Mouse (Mus musculus): Measurements from ENCODE around the gene Spata17.
"Not testable (repeated sequence)": the region's sequence is repeated elsewhere in the genome, so short reads cannot be mapped to it uniquely, and the experiment has no call there.

The Spata17 gene

DNA sequence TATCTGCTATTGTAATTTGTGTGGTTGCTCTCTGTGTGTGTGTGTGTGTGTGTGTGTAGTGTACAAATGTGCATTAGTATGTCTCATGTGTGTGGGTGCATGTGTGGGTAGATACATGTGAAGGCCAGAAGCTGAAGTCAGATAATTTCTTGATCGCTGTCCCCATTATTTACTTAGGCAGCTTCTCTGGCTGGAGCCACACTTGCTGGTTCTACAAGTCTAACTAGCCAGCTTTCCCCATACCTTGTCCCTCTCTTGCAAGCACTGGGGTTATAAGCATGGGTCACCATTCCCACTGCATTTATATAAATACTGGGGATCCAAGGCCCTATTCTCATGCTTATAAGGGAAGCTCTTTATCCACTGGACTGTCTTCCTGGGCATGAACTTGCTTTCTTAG is 39.3 kb downstream of the Spata17 start:
- no peak for DNase-seq (ENCODE audit: low spot score)

DNA sequence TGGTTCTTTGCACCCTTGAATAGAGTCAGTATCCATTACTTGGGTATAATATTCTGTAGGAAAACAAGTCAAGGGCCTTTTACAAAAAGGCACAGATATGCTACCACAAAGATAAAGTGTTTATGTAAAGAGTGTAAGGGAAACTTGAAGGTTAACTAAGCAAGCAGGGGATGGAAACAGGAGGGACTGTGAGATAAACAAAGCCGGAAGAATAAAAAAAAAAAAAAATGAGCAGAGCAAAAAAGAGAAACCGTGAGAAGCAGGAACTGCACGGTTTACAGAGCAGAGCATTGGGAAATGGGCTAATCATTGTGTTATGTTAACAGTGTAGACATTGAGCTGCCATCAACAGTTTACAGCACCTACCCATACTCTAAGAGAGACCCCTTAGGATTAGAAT is 44.9 kb downstream of the Spata17 start:
- DNase-seq (ENCODE audit: low spot score) = no peak

- DNase-seq (ENCODE audit: low spot score) = no peak
Observed at GRCm38 (mm10) chr1:187169646-187170045, 45.6 kb downstream of the Spata17 start.

- DNase-seq (ENCODE audit: low spot score) = no peak
Observed at GRCm38 (mm10) chr1:187163571-187163970, 51.7 kb downstream of the Spata17 start.

GRCm38 (mm10) chr1:187155658-187156057 is 59.6 kb downstream of the Spata17 start:
- no peak for DNase-seq (ENCODE audit: low spot score)

DNA sequence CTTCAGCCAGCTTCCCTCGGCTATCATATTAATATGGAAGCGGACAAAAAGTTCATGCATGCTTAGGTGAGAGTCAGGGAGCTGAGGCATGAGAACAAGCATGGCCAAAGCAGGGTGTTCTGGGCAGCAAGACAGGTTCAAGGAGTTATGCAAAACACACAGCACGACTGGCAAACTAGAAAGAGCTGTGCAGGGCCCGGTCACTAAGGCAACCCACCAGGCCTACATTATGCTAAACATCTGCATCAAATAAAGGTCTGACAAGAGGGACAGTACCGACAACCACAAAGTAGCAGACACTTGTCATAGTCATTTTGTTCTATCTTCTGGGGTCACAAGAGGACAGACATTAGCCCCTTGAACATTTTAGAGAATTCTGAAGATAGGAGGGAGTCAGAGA is 61.6 kb downstream of the Spata17 start:
- DNase-seq (ENCODE audit: low spot score) = no peak

DNA sequence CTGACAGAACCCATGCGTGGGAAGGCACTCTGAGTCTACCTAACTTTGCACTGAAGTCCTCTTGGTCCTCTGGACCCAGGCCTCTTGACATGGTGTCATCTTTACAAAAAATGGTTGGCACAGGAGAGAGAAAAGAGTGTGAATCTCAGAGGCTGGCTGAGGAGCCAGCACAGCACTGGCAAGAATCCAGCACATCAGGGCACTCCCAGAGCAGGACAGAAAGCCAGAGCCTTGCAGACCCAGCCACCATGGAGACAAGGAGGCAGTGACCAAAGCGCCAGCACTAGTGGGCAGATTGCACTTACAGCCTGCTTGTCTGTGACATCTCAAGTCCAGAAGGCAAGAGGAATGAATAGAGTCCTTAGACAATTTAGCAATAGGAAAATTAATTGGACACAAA is 62.7 kb downstream of the Spata17 start:
- no peak for DNase-seq (ENCODE audit: low spot score)

- no peak for DNase-seq (ENCODE audit: low spot score)
Observed at GRCm38 (mm10) chr1:187142984-187143383, 72.3 kb downstream of the Spata17 start.

GRCm38 (mm10) chr1:187137426-187137825 is 77.8 kb downstream of the Spata17 start:
- DNase-seq (ENCODE audit: low spot score) = peak; percentile 55

DNA sequence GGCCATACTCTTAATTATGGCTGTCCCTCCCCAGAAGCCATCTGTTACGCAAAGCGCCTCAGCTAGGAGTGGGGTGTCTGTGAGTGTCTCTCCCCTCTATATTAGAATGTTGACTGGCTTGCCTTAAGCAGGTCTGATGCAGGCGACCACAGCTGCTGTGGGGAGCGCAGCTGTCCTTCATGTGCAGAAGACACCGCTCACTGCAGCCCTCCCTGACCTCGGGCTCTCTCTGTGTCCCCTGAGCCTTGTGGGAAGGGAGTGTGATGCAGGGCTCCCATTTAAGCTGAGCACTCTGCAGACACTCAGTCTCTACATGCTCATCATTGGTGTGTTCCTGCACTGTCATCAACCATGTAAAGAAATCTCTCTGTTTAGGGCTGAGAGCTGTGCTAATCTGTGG is 79.4 kb downstream of the Spata17 start:
- no peak for DNase-seq (ENCODE audit: low spot score)

DNA sequence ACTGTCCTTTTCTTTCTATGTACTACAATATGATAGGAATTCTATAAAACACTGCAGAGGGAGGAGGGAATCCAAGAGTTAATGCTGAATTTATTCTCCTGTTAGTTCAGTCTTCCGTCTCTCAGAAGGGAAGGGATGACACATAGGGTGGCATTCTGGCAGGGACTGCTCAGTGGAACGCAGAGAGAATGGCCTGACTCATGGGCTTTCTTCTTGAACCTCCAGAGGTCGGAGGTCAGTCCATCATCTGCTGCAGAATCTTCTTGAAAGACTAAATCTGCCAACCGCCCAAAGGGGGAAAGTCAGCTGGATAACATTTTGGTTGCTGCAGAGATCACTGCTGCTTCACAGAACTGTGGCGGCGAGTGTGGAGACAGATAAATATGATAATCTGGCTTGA is 81.4 kb downstream of the Spata17 start:
- DNase-seq (ENCODE audit: low spot score) = no peak

GRCm38 (mm10) chr1:187132348-187132747 is 82.9 kb downstream of the Spata17 start:
- DNase-seq (ENCODE audit: low spot score) = no peak

- DNase-seq (ENCODE audit: low spot score) = not testable (repeated sequence)
Observed at GRCm38 (mm10) chr1:187127548-187127947, 87.7 kb downstream of the Spata17 start.

GRCm38 (mm10) chr1:187125733-187126132 is 89.5 kb downstream of the Spata17 start:
- DNase-seq (ENCODE audit: low spot score) = no peak

DNA sequence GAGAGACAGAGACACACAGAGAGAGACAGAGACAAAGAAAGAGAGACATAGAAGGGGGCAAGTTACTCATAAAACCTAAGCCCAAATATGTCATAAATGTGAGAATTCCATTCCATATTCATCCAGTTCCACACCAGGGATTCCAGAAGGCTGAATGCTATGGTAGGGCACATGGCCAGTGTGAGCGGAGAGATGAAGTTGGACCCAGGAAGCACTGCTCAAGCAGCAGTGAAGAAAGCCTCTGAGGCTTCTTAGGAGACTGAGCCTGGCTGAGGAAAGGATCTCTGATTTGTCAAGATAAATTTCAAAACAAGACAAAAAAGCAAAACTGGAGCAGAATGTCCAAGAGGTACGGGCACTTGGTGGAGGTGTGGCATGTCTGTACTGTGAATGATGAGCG is 90.3 kb downstream of the Spata17 start:
- DNase-seq (ENCODE audit: low spot score) = no peak

DNA sequence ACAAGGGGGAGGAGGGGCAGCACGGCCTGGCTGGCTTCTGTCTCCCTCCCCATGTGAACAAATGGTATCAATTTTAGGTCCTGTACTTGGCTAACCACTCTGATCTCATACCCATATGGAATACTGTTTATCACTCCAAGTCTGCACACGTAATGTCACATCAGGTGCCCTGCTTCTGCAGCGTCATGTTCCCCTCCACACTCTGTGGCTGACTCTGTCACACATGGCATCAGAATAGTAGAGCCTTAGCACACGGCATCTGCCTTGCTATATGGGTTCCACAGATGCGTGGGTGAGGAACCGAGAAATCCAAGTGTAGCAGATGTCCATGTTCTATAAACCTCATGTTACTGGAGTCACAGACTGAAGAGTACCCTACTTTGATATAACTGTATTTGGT is 96.0 kb downstream of the Spata17 start:
- DNase-seq (ENCODE audit: low spot score) = no peak

DNA sequence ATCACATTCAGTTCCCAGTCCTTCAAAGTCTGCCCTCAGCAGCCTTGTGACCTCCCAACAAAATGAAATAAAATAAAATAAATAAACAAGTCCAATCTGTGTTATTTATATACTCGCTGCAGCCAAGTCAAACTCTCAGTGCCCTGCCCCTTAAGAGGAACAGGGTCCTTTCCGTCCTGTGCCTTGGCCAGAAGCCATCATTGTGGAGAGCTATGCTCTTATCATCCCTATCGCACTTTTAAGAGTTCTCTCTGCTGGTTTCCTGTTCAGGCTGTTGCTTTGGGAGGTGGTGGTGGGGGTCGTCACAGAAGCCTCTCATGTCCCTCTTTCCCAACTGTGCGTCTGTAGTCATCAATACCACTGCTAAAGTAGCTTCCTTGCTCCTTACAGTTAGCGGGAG is 97.2 kb downstream of the Spata17 start:
- DNase-seq (ENCODE audit: low spot score) = no peak

- DNase-seq (ENCODE audit: low spot score) = no peak
Observed at GRCm38 (mm10) chr1:187113716-187114115, 101.5 kb downstream of the Spata17 start.

DNA sequence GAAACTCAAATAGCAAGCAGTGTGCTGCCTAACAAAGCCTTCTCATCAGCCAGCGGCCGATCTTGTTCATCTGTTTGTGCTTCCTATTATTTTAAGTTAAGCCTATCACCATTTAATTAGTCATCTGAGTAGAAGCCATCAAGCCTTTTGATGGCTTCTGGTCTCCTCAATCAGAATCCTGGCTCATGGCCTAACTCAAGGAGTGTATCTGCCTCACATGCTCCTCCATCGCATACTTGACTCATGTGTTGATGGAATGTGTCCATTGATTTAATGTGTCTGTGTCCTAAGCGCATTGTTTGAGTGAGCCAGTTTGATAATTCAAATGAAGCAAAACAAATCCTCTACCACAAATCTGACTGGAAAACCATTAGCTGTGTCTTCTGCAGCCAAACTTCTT is 113.1 kb downstream of the Spata17 start:
- no peak for DNase-seq (ENCODE audit: low spot score)

DNA sequence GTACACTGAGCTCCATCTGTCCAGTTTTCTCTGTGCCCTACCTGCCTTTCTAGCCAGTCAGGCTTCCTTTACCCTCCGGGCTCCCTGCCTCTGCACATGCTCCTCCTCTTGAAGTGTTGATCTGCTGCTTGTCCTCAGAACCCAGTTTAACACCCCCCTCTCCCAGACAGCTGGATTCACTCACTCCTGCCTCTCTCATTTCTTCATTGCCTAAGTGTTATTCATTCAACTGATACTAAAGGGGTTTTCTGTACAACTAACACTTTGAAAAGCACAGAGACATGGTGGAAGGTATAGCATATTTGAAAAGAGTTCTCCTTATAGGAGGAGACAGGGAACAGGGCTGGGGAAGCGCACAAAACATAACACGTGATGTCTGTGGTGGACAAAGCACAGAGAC is 114.1 kb downstream of the Spata17 start:
- no peak for DNase-seq (ENCODE audit: low spot score)

DNA sequence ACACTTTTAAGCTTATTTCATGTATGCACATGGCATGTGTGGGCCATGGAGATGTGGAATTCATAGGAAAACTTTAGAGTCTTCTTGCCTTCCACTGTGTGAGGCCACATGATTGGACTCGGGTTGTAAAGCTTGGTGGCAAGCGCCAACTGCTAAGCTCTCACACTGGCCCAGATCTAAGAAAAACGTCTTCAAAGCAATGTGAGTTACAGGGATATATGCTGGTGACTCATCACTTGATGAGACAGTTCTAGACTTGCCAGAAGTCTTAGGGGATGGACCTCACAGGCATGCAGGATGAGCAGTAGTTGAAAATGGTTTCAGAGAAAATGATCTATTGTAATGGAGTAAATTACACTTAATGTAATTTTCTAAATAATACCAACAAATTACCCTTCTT is 114.6 kb downstream of the Spata17 start:
- no peak for DNase-seq (ENCODE audit: low spot score)

DNA sequence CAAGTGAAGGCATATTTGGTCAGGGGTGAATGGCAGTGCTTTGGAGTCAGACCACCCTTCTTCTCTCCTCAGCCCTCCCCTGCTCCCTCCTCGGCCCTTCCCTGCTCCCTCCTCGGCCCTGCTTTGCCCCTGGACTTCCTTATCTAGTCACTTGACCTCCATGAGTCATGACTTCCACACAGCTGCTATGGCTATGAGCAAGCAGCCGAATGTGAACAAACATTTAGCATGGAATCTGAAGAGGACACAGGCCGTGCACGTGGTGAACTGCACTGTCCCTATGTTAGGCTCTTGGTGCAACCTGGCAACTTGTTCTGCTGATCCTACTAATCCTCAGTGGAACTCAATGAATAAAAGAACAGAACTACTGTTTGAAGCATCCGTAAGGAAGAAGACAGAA is 117.0 kb downstream of the Spata17 start:
- no peak for DNase-seq (ENCODE audit: low spot score)

DNA sequence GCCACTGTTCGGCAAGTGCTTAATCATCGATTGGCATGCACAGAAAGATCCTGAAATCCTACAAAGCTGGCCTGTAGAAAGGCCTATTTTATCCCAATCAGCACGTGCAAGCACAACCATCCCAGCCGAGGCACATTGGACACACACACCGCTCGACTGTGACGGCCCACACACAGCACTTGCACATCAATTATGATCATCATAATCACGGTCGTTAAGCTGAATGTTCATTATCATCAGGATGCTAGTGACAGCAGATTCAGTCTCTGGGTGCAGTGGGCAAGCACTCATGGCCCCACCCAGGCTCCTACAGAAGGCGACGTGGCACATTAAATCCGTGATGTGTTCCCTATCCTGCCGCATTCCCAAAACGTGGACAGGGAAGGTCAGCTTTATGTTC is 122.7 kb downstream of the Spata17 start:
- no peak for DNase-seq (ENCODE audit: low spot score)

DNA sequence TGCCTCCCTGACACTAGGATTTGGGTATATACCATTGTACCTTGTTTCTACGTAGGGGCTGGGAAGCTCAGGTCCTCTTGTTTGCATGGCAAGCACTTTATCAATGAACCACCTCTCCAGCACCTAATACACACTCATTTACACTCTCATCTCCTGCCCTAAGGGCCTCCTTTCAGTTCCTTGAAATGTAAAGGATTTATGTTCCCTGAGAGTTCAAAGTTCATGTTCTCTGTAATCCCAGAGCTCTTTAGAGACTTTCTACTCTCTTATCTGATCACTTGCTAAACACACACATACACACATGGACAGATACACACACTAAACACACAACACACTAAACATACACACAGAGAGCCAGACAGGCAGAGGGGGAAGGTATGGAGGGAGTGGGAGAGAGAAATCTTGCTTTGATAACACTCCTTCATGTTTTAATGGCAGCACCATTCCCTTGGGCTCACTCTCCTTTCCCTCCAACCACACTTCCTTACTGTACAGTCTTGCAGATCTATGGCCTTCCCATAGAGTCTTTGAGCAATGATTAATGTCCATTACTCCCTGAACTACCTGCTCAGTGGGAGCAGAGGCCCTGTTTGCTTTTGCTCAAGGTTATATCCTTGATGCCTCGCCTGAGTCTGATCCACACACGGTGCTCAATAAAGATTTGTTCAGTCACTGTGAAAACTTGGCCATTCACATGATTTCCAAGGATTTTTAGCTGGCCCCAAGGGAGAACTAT is 126.4 kb downstream of the Spata17 start:
- DNase-seq (ENCODE audit: low spot score) = no peak

- DNase-seq (ENCODE audit: low spot score) = no peak
Observed at GRCm38 (mm10) chr1:187086027-187086426, 129.2 kb downstream of the Spata17 start.

Data from testis, postnatal 10 days (tissue).